Mouse (Mus musculus) myocyte (in vitro differentiated cells): ENCODE measurements around the gene Sgta.

Experiments
- MYOD1 ChIP-seq, 3 experiments: IDR thresholded peaks; one replicate each; pipeline ENCODE4 v1.6.1; 2011; ENCODE audit warnings: control low read depth in 2 of 3, low read depth in 2 of 3, mild to moderate bottlenecking in 2 of 3, moderate library complexity in 1 of 3; ENCODE audit not compliant: insufficient read length in 2 of 3, control insufficient read depth in 1 of 3
- MYOG ChIP-seq, 3 experiments: IDR thresholded peaks; one replicate each; pipeline ENCODE4 v1.6.1; 2011; ENCODE audit warnings: control low read depth in 2 of 3, low read depth in 2 of 3, mild to moderate bottlenecking in 2 of 3; ENCODE audit not compliant: insufficient read length in 2 of 3, control insufficient read depth in 1 of 3, insufficient read depth in 1 of 3
- POLR2A ChIP-seq: IDR thresholded peaks from one replicate; pipeline ENCODE4 v1.6.1; 2011; ENCODE audit warnings: low read depth, mild to moderate bottlenecking, control low read depth, moderate library complexity; ENCODE audit not compliant: insufficient read length
- POLR2AphosphoS2 ChIP-seq: IDR thresholded peaks from one replicate; pipeline ENCODE4 v1.6.1; 2011; ENCODE audit warnings: low read depth, control low read depth; ENCODE audit not compliant: insufficient read length
- USF1 ChIP-seq: IDR thresholded peaks from one replicate; pipeline ENCODE4 v1.6.1; 2011; ENCODE audit warnings: low read depth, mild to moderate bottlenecking, control low read depth, moderate library complexity

DNA sequence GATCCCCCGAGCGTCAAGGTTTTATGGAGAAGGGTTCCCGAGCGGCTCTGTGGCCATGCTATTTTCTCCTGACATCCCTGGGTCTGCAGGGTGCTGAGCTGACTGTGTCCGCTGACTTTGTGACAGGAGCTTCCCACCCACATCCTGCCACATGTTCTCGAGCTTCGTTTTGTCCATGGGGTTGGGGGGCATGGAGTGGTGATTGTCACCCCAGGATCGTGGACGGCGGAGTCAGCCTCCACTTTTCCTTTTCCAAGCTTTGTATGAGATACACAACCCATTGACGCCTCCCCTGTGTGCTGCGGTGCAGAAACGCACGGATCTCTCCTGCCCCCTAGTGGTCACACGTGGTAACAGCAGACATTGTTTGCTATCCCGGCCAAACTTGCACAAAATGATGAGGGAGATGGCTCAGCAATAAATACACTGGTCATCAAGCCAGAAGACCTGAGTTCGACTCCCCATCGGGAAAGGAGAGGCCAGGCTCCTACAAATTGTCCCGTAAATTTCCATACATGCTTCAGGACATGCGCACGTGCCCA lies 64.8 kb downstream of the Sgta start:
- TF ChIP-seq MYOG (IDR thresholded peaks at IDR 0.05; ENCODE audit: control insufficient read depth in 1 of 3, insufficient read depth in 1 of 3, insufficient read length in 2 of 3, low read depth in 2 of 3) = no peak
- TF ChIP-seq POLR2A = no peak
- TF ChIP-seq USF1 = no peak
- no peak for TF ChIP-seq POLR2AphosphoS2
- no peak for TF ChIP-seq MYOD1 (IDR thresholded peaks at IDR 0.05; ENCODE audit: control insufficient read depth in 1 of 3, insufficient read length in 2 of 3, low read depth in 2 of 3)
